Mouse (Mus musculus) MEL (cell line): ENCODE results near the gene Gsn.

Experiments
- CHD1 ChIP-seq: IDR thresholded peaks from 2 replicates; pipeline ENCODE4 v1.6.1; 2012; ENCODE audit warnings: low read depth, mild to moderate bottlenecking, inconsistent platforms, low read length, improper control_type of control experiment
- CTCF ChIP-seq, 3 experiments: IDR thresholded peaks in 2 of 3; conservative IDR thresholded peaks in 1 of 3; 2 replicates each; pipeline ENCODE4 v1.5.1; 2011 to 2012; ENCODE audit warnings: low read length in 3 of 3, low read depth in 2 of 3, mild to moderate bottlenecking in 2 of 3, improper control_type of control experiment in 1 of 3, inconsistent platforms in 1 of 3, mixed read lengths in 1 of 3, moderate library complexity in 1 of 3; ENCODE audit not compliant: control insufficient read depth in 1 of 3, insufficient read depth in 1 of 3, poor library complexity in 1 of 3, severe bottlenecking in 1 of 3
- ELF1 ChIP-seq: IDR thresholded peaks from 2 replicates; pipeline ENCODE4 v1.6.1; 2014; ENCODE audit warnings: low read depth, mild to moderate bottlenecking, inconsistent platforms, low read length, improper control_type of control experiment, moderate library complexity
- EP300 ChIP-seq, 2 experiments: IDR thresholded peaks; 2 replicates each; pipeline ENCODE4 v1.6.1; 2011; ENCODE audit warnings: improper control_type of control experiment in 2 of 2, low read length in 2 of 2, low read depth in 1 of 2, mild to moderate bottlenecking in 1 of 2
- GATA1 ChIP-seq: IDR thresholded peaks from 2 replicates; pipeline ENCODE4 v1.6.1; 2011; ENCODE audit warnings: low read depth, low read length, improper control_type of control experiment
- MAX ChIP-seq: IDR thresholded peaks from 2 replicates; pipeline ENCODE4 v1.6.1; 2011; ENCODE audit warnings: low read length, improper control_type of control experiment
- MEF2A ChIP-seq: IDR thresholded peaks from 2 replicates; pipeline ENCODE4 v1.6.1; 2014; ENCODE audit warnings: low read depth, mild to moderate bottlenecking, inconsistent platforms, low read length, improper control_type of control experiment; ENCODE audit not compliant: poor library complexity, insufficient replicate concordance, severe bottlenecking; ENCODE audit errors: extremely low read depth
- MYB ChIP-seq: IDR thresholded peaks from 2 replicates; pipeline ENCODE4 v1.6.1; 2011; ENCODE audit warnings: mild to moderate bottlenecking, low read depth, low read length, improper control_type of control experiment
- POLR2A ChIP-seq, 2 experiments: IDR thresholded peaks; 2 replicates each; pipeline ENCODE4 v1.6.1; 2011 to 2012; ENCODE audit warnings: low read length in 2 of 2, mild to moderate bottlenecking in 2 of 2, control low read depth in 1 of 2, improper control_type of control experiment in 1 of 2, low read depth in 1 of 2, moderate library complexity in 1 of 2; ENCODE audit not compliant: control insufficient read depth in 1 of 2, insufficient read depth in 1 of 2, poor library complexity in 1 of 2
- RCOR1 ChIP-seq: IDR thresholded peaks from 2 replicates; pipeline ENCODE4 v1.6.1; 2012; ENCODE audit warnings: low read depth, mild to moderate bottlenecking, inconsistent platforms, low read length, improper control_type of control experiment
- SMC3 ChIP-seq: IDR thresholded peaks from 2 replicates; pipeline ENCODE4 v1.6.1; 2011; ENCODE audit warnings: low read depth, low read length, improper control_type of control experiment
- TCF12 ChIP-seq: IDR thresholded peaks from 2 replicates; pipeline ENCODE4 v1.6.1; 2014; ENCODE audit warnings: low read depth, mild to moderate bottlenecking, inconsistent platforms, low read length, improper control_type of control experiment, moderate library complexity
- USF1 ChIP-seq: IDR thresholded peaks from 2 replicates; pipeline ENCODE4 v1.6.1; 2014; ENCODE audit warnings: low read depth, mild to moderate bottlenecking, inconsistent platforms, low read length, improper control_type of control experiment, moderate library complexity
- ZNF384 ChIP-seq: IDR thresholded peaks from 2 replicates; pipeline ENCODE4 v1.6.1; 2012; ENCODE audit warnings: low read depth, mild to moderate bottlenecking, inconsistent platforms, low read length, improper control_type of control experiment

GRCm38 (mm10) chr2:35269716-35270260, 13.6 kb downstream of the Gsn start:
- no peak for TF ChIP-seq TCF12
- no peak for TF ChIP-seq EP300 (IDR thresholded peaks at IDR 0.05; ENCODE audit: low read depth in 1 of 2, low read length in 2 of 2)
- TF ChIP-seq MAX, result no peak
- no peak for TF ChIP-seq POLR2A (IDR thresholded peaks at IDR 0.05; ENCODE audit: control insufficient read depth in 1 of 2, insufficient read depth in 1 of 2, low read depth in 1 of 2, low read length in 2 of 2, poor library complexity in 1 of 2)
- TF ChIP-seq ZNF384, result no peak
- TF ChIP-seq RCOR1, result no peak
- TF ChIP-seq MYB, result no peak
- TF ChIP-seq MEF2A, result no peak
- TF ChIP-seq CHD1, result no peak
- TF ChIP-seq SMC3, result no peak
- TF ChIP-seq GATA1, result no peak
- no peak for TF ChIP-seq ELF1
- no peak for TF ChIP-seq CTCF (IDR thresholded peaks at IDR 0.05 in 2 of 3, conservative IDR thresholded peaks at IDR 0.05 in 1 of 3; ENCODE audit: control insufficient read depth in 1 of 3, insufficient read depth in 1 of 3, low read depth in 2 of 3, low read length in 3 of 3, poor library complexity in 1 of 3, severe bottlenecking in 1 of 3)
- TF ChIP-seq USF1, result no peak
